Mouse (Mus musculus): ENCODE measurements at regions not wholly inside any gene's neighbourhood (a gene's known extent, or its start where the extent isn't known, plus 50 kb on each side); places are given as distances from the start of the nearest gene placed in this dataset.

DNA sequence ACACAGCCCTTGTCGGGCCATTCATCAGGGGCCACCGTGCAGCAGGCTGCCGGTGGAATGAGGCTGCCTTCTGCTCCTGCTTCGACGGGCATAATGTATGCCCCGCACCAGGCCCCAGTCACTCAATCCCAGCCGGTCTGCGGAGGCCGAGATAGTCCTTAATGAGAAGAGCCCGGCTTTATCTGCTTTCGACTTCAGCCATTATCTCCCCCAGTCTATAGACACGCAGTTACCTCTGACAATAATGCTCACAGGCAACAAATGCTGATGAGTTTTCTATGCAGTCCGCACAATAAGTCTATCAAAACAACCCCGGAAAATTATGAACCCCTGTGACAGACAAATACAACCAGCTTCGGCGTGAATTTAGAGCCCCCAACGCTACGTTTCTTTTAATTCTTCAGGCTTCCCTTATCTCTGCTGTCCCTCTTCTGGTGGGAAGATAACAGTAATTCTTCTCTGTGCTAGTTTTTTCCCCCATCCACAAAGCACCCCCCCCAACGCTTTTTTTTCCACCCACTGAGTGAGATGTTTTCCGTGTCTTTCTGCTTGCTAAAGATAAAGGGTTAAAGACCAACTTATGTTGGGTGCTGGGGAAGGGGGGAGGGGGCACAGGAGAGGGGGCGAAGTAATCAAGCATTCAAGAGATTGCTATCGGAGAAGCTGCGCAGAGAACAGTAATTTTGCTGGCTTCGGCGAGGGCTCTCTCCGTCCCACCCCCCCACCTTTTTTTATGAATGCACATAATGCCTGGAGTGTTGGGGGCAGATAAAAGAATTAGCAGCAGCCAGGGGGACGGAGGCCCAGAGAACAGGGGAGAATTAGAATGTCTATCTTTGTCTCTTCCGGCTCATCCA lies 117.8 kb downstream of the Mrm1 start:
- peak overlapping the region; percentile 49 for H3K9ac ChIP-seq
- peak overlapping the region; percentile 44 for H3K4me2 ChIP-seq
- peak; percentile 23; the same call in 1 of the 2 replicates for ATAC-seq (ENCODE audit: low read depth)
- H3K27ac ChIP-seq (replicated peaks): peak overlapping the region; percentile 87
- no peak overlapping the region for H3K4me3 ChIP-seq
- no peaks in the 10 kb centered on the region for H3K9me3 ChIP-seq
- peaks cover 37% of the 10 kb centered on the region for H3K4me1 ChIP-seq (replicated peaks)
- H3K27me3 ChIP-seq: peaks cover 43% of the 10 kb centered on the region
- H3K36me3 ChIP-seq: no peaks in the 10 kb centered on the region
- 9% methylated on average over 28 of the region's 28 CpGs for WGBS

DNA sequence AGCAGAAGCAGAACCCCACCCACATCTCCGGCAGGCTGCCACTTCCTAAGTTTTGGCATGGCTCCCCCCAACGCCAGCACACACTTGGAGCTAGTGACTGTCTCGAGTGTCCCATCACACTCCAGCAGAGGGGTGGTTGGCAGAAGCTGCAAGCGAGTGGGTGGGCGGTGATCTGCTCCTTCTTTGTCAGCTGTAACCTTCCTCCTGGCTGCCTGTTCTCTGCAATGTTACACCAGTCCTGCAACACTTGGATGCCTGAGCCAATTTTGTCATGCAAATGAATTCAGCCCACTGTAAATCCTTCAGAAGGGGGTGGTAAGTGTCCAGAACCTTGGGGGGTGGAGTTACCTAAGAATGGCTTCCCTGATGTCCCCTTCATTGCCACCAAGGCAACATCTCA lies 121.8 kb downstream of the Mrm1 start:
- H3K9ac ChIP-seq: no peak overlapping the region
- H3K36me3 ChIP-seq: no peaks in the 10 kb centered on the region
- peaks cover 40% of the 10 kb centered on the region for H3K4me1 ChIP-seq (replicated peaks)
- 21% methylated on average over 5 of the region's 5 CpGs for WGBS
- H3K27me3 ChIP-seq: peaks cover 40% of the 10 kb centered on the region
- no peaks in the 10 kb centered on the region for H3K9me3 ChIP-seq
- no peak overlapping the region for H3K4me3 ChIP-seq
- ATAC-seq (ENCODE audit: low read depth): no peak
- no peak overlapping the region for H3K4me2 ChIP-seq
- H3K27ac ChIP-seq (replicated peaks): 0 out of 2 replicates have a peak overlapping the region, but pooled peaks have one; percentile 23

DNA sequence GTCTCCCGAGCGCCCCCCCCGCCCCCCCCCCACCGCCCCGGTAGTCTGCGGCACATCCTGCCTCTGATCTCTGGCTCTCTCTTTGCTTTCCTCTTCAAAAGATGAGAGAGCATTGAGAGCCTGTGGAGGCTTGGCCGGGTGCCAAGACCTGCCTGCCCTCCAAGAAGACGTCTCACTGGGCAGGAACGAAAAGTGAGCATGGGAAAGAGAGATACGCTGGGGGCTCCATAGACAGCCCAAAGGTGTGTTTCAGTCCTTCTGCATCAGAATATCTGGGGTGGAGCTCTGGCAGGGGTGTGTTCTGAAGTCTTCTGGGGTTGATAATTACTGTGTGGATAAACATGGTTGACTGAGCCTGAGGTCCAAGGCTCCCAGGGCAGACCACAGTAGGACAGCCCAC lies 126.7 kb downstream of the Mrm1 start:
- ATAC-seq (ENCODE audit: low read depth): no peak

DNA sequence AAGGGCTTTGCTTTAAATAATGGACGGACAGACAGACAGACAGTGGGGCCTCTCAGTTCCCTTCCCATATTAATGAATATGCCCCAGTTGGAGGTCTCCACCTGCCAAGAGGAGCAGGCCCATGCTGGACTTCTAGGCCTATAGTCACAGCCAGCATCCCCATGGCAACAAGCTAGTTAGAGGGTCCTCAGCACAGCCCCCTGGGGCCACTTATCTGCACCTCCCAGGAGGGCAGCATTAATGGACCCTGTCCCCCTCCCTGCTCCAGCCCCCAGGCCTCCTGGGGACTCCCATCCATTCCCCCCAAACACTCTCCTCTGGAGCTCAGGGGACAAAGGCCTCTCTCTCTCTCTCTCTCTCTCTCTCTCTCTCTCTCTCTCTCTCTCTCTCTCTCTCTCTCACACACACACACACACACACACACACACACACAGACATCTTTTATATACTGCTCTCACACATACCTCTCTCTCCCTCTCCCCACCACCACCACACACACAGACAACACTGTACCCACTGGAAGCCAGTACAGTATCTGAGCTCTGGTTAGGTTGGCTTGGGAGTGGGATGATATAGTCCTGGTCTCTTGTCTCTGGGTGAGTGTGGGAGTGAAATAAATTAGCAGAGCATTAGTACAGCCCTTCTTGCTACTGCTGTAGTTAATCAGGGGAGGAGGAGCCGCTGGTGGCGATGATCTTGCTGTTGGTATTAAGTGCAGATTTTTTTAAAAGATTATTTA lies 127.7 kb downstream of the Mrm1 start:
- H3K9ac ChIP-seq: no peak overlapping the region
- no peaks in the 10 kb centered on the region for H3K36me3 ChIP-seq
- H3K27me3 ChIP-seq: peaks cover 13% of the 10 kb centered on the region
- 50% methylated on average over 3 of the region's 3 CpGs for WGBS
- no peak overlapping the region for H3K4me3 ChIP-seq
- no peak for ATAC-seq (ENCODE audit: low read depth)
- no peak overlapping the region for H3K4me2 ChIP-seq
- H3K27ac ChIP-seq (replicated peaks): peak overlapping the region; percentile 61
- H3K9me3 ChIP-seq: no peaks in the 10 kb centered on the region
- peaks cover 37% of the 10 kb centered on the region for H3K4me1 ChIP-seq (replicated peaks)

More for the DNA sequence above, 126.7 kb downstream of the Mrm1 start:
- H3K36me3 ChIP-seq: no peaks in the 10 kb centered on the region
- H3K4me2 ChIP-seq: no peak overlapping the region
- WGBS: 16% methylated on average over 10 of the region's 10 CpGs
- peaks cover 48% of the 10 kb centered on the region for H3K4me1 ChIP-seq (replicated peaks)
- no peak overlapping the region for H3K27ac ChIP-seq (replicated peaks)
- H3K27me3 ChIP-seq: peaks cover 18% of the 10 kb centered on the region
- H3K9ac ChIP-seq: no peak overlapping the region
- no peaks in the 10 kb centered on the region for H3K9me3 ChIP-seq
- H3K4me3 ChIP-seq: no peak overlapping the region

DNA sequence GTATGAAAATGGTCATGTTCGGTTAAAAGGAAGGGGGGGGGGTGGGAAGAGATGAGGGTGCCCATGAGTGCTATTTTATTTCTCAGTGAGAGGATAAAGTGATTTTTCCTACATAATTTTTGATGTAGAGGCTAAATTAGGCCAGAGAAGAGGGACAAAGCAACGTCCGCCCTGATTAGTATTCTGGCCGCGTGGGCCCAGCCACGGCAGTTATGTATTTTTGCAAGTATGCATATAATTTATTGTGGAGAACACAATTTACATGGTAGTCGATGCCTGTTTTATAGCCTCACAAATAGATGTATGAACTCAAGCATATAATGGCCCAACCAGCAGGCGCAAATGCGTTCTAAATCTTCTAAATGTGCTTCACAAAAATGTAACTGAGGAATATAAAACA lies 132.8 kb downstream of the Mrm1 start:
- Histone ChIP-seq H3K36me3 (no peaks in the 10 kb centered on the region), H3K4me2 (no peak overlapping the region), H3K27me3 (peaks cover 6% of the 10 kb centered on the region; the same call in 1 of the 2 replicates), H3K4me1 (replicated peaks) (peaks cover 41% of the 10 kb centered on the region), H3K4me3 (no peak overlapping the region), H3K9ac (no peak overlapping the region), H3K9me3 (no peaks in the 10 kb centered on the region), H3K27ac (replicated peaks) (peak overlapping the region; percentile 78)
- ATAC-seq (ENCODE audit: low read depth): peak; percentile 64; the same call in 1 of the 2 replicates
- WGBS: 54% methylated on average over 9 of the region's 9 CpGs

DNA sequence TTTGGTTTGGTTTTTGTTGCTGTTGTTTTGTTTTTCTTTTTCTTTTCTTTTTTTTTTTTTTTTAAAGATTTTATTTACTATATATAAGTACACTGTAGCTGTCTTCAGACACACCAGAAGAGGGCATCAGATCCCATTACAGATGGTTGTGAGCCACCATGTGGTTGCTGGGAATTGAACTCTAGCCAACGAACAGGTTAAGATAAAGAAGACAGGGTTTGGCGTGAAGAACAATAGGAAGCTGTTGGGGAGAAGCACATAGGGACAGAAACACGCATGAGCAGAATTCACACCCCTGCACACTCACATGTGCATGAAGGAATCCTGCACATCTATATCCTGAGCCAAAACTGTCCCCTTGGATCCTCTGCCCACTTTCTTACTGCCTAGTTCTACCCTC lies 135.0 kb downstream of the Mrm1 start:
- WGBS: 93% methylated on average over 3 of the region's 3 CpGs
- peaks cover 6% of the 10 kb centered on the region; the same call in 1 of the 2 replicates for H3K27me3 ChIP-seq
- H3K9ac ChIP-seq: no peak overlapping the region
- ATAC-seq (ENCODE audit: low read depth): no peak
- no peak overlapping the region for H3K27ac ChIP-seq (replicated peaks)
- no peaks in the 10 kb centered on the region for H3K9me3 ChIP-seq
- H3K4me1 ChIP-seq (replicated peaks): peaks cover 26% of the 10 kb centered on the region
- H3K4me2 ChIP-seq: no peak overlapping the region
- no peak overlapping the region for H3K4me3 ChIP-seq
- no peaks in the 10 kb centered on the region for H3K36me3 ChIP-seq

DNA sequence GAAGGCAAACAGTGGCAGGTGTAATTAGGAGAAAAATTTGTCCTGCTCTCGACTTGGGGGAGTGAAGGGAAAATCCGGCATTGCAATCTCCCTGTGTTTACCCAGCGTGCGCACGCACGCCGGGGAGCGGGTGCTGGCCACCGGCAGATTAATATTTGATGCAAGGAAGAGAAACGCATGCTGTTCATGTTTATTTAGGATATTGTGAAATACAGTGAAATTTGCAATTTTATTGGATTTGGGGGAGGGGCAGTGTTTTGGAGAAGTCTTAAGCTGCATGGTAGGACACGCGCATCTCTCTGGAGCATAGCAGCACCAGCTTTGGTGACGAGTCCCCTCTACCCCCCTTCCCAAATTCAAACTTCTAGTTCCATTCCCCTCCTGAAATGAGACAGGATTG lies 136.4 kb downstream of the Mrm1 start:
- H3K4me3 ChIP-seq: no peak overlapping the region
- WGBS: 80% methylated on average over 13 of the region's 13 CpGs
- H3K9ac ChIP-seq: no peak overlapping the region
- no peaks in the 10 kb centered on the region for H3K36me3 ChIP-seq
- no peak overlapping the region for H3K4me2 ChIP-seq
- no peak overlapping the region for H3K27ac ChIP-seq (replicated peaks)
- peaks cover 26% of the 10 kb centered on the region for H3K4me1 ChIP-seq (replicated peaks)
- no peaks in the 10 kb centered on the region for H3K9me3 ChIP-seq
- peaks cover 13% of the 10 kb centered on the region; the same call in 1 of the 2 replicates for H3K27me3 ChIP-seq
- ATAC-seq (ENCODE audit: low read depth): no peak

DNA sequence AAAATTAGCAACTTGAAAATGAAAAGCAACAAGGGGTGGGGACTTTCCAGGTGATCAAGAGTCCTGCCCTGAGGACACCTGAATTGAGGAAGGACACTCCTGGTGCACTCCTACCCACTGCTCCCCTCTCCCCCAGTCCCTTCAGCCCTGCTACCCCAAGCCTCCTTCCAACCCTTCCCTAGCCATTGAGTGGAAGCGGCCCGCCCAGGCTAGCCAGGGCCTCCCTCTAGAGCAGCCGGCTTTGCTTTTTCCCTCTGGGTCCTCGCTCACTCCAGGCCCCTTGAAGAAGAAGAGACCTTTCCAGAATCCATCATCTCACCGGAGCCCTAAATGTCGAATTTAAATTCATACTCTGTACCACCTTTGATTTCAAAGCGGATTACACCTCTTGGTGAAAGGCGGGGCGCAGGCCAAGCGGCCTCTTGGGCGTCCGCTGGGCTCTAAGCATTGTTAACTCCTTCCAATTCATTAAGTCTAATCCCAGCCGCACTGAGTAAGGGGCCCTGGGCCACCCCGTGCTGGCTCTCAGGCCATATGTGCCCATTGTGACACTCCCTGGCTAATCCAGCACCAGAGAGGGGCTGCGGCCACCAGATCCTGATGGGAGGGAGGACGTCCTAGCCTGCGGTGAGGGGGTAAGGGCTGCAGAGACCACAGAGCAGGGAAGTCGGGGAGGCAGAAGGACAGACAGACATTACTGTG lies 142.8 kb downstream of the Mrm1 start:
- H3K9ac ChIP-seq: no peak overlapping the region
- no peak; the same call in 1 of the 2 replicates for ATAC-seq (ENCODE audit: low read depth)

DNA sequence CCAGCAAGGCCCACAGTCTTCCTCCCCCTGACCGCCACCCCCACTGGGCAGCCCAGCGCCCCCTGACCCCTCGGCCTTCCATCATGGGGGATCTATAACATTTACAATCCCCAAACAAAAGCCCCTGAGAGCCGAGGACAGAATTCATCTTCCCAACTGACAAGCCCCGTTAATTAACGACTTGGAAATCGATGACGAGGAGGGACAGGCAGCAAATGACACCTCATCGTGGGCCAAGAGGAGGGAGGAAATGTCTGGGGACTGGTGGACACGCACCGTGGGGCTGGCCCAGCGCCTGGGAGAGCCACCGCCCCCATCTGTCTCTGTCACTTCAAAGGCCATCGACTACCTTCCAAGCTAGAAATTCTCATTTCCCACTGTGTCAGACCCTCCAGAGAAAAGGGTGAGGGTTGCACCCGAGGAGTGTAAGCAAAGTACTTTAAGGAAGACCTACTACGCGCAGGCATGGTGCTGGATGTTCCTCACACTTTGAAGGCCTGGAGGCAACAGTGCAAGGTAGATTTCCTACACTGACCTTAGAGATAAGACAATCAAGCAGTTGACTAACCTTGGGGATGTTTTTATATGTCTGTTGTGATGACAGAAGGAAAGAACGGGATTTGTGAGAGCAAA lies 146.4 kb downstream of the Mrm1 start:
- no peak for ATAC-seq (ENCODE audit: low read depth)
- Histone ChIP-seq H3K27ac (replicated peaks) (no peak overlapping the region), H3K9ac (no peak overlapping the region), H3K36me3 (no peaks in the 10 kb centered on the region), H3K9me3 (no peaks in the 10 kb centered on the region), H3K4me1 (replicated peaks) (peaks cover 6% of the 10 kb centered on the region; the same call in 1 of the 2 replicates), H3K4me2 (no peak overlapping the region), H3K4me3 (no peak overlapping the region), H3K27me3 (peaks cover 10% of the 10 kb centered on the region; the same call in 1 of the 2 replicates)
- WGBS: 23% methylated on average over 18 of the region's 18 CpGs

More for the DNA sequence above, 142.8 kb downstream of the Mrm1 start:
- 17% methylated on average over 18 of the region's 18 CpGs for WGBS
- no peak overlapping the region for H3K4me3 ChIP-seq
- peaks cover 12% of the 10 kb centered on the region; the same call in 1 of the 2 replicates for H3K4me1 ChIP-seq (replicated peaks)
- H3K27me3 ChIP-seq: peaks cover 17% of the 10 kb centered on the region; the same call in 1 of the 2 replicates
- no peak overlapping the region for H3K4me2 ChIP-seq
- no peaks in the 10 kb centered on the region for H3K36me3 ChIP-seq
- no peak overlapping the region for H3K27ac ChIP-seq (replicated peaks)
- H3K9me3 ChIP-seq: no peaks in the 10 kb centered on the region

DNA sequence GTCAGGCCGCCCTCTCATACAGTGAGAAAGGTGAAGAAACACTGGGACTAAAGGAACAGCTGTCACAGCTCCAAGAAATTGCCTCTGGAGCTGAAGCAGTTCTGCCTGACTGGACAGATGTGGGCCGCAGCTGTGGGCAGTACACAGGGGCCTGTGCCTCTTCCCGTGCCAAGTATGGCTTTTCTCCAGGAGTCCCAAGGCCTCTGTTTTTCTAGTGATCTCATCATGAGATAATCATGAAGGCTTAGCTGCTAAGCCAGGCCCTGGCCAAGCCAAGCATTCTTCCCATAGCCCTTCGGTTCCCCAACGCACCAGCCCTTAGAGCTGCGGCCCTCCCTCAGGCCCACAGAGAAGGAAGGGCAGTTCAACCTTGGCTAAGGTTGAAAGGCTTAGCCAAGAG lies 146.2 kb upstream of the Lhx1 start:
- H3K4me2 ChIP-seq: no peak overlapping the region
- ATAC-seq (ENCODE audit: low read depth): no peak
- H3K36me3 ChIP-seq: no peaks in the 10 kb centered on the region
- peaks cover 3% of the 10 kb centered on the region; the same call in 1 of the 2 replicates for H3K27me3 ChIP-seq
- no peak overlapping the region for H3K4me3 ChIP-seq
- H3K4me1 ChIP-seq (replicated peaks): peaks cover 3% of the 10 kb centered on the region; the same call in 1 of the 2 replicates
- H3K9ac ChIP-seq: no peak overlapping the region
- whole genome bisulfite sequencing: 68% methylated on average over 6 of the region's 6 CpGs
- H3K27ac ChIP-seq (replicated peaks): no peak overlapping the region
- no peaks in the 10 kb centered on the region for H3K9me3 ChIP-seq

DNA sequence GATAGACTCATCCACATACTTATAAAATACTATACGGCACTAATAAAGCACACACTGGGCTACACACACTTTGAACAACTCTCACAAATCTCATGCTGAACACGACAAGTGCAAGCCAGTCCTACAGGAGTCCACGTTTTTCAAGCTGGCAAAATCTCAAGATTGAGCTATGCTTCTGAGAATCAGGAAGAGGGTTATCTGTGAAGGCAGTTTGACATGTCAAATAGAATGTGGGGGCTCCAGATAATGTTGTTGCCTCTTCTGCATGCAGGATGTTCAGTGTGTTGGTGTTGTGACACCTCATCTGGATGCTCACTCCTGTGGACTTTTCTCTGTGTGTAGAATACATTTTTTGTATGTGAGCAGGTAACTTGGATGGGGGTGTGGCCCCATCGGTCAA lies 142.4 kb upstream of the Lhx1 start:
- Histone ChIP-seq H3K36me3 (no peaks in the 10 kb centered on the region), H3K4me3 (no peak overlapping the region), H3K4me1 (replicated peaks) (no peaks in the 10 kb centered on the region), H3K27ac (replicated peaks) (no peak overlapping the region), H3K27me3 (peaks cover 13% of the 10 kb centered on the region), H3K9ac (no peak overlapping the region), H3K4me2 (no peak overlapping the region), H3K9me3 (no peaks in the 10 kb centered on the region)
- 73% methylated on average over 4 of the region's 4 CpGs for WGBS
- ATAC-seq (ENCODE audit: low read depth): no peak
